Mouse (Mus musculus) hindbrain, embryonic 13.5 days (tissue): Measurements from ENCODE around the gene Tmem145. TPM values are rescaled to one million over a fixed set of nuclear protein-coding genes. Genes with fewer than 3 reads are reported as not detected.
"Not testable (repeated sequence)": the region's sequence is repeated elsewhere in the genome, so short reads cannot be mapped to it uniquely, and the experiment has no call there.

Source experiments
- ATAC-seq: fragments of 200-750 bp; cut with Nextera tagmentation; 2 replicates; pipeline ENCODE4 v1.8.0; 2017; ENCODE audit warnings: moderate TSS enrichment; ENCODE audit not compliant: low FRiP score
- H3K27ac ChIP-seq: fragments of 300-500 bp; sonication (generic); 2 replicates; pipeline ENCODE4 v1.5.1; 2015; ENCODE audit warnings: inconsistent platforms, mild to moderate bottlenecking, moderate library complexity
- H3K27me3 ChIP-seq: fragments of 300-500 bp; sonication (generic); 2 replicates; pipeline ENCODE4 v1.6.1; 2015; ENCODE audit warnings: mild to moderate bottlenecking, inconsistent platforms
- H3K36me3 ChIP-seq: fragments of 300-500 bp; sonication (generic); 2 replicates; pipeline ENCODE4 v1.6.1; 2015; ENCODE audit warnings: mild to moderate bottlenecking, inconsistent platforms
- H3K4me1 ChIP-seq: fragments of 300-500 bp; sonication (generic); replicated peaks from 2 replicates; pipeline ENCODE4 v1.6.1; 2015; ENCODE audit warnings: inconsistent platforms
- H3K4me2 ChIP-seq: fragments of 300-500 bp; sonication (generic); 2 replicates; pipeline ENCODE4 v1.6.1; 2015; ENCODE audit warnings: inconsistent platforms, mild to moderate bottlenecking, moderate library complexity
- H3K4me3 ChIP-seq: fragments of 300-500 bp; sonication (generic); 2 replicates; pipeline ENCODE4 v1.5.1; 2015; ENCODE audit warnings: mild to moderate bottlenecking, inconsistent platforms
- H3K9ac ChIP-seq: fragments of 300-500 bp; sonication (generic); 2 replicates; pipeline ENCODE4 v1.6.1; 2015; ENCODE audit warnings: mild to moderate bottlenecking, inconsistent platforms
- H3K9me3 ChIP-seq: fragments of 300-500 bp; sonication (generic); 2 replicates; pipeline ENCODE4 v1.6.1; 2016; ENCODE audit warnings: inconsistent platforms
- WGBS: fragments of 180-500 bp; shearing (Covaris S2); methylation state at CpG from one replicate; pipeline ENCODE4 v1.1.7; 2015; 5-methylcytosine and 5-hydroxymethylcytosine counted together
- polyA plus RNA-seq: library from polyadenylated mRNA; unstranded; fragments of >200 nt; fragmentation: Nextera tagmentation; extraction: Ambion mirVana; gene quantifications from 2 replicates; pipeline ENCODE4 v1.2.1, GENCODE M21; 2015

The Tmem145 gene
- polyA plus RNA-seq, 1 experiment from 2014 or later, result 49.5 TPM

GRCm38 (mm10) chr7:25317446-25317999 is 11.6 kb downstream of the Tmem145 start:
- peaks cover 31% of the 10 kb centered on the region for H3K27me3 ChIP-seq
- peak overlapping the region; percentile 100 for H3K4me2 ChIP-seq
- ATAC-seq, result no peak
- 11% methylated on average over 21 of the region's 21 CpGs for WGBS
- H3K9me3 ChIP-seq, result no peaks in the 10 kb centered on the region
- peak overlapping the region; percentile 74 for H3K4me3 ChIP-seq
- H3K27ac ChIP-seq, result peak overlapping the region; percentile 93
- peak overlapping the region; percentile 96 for H3K9ac ChIP-seq
- peaks cover 6% of the 10 kb centered on the region; the same call in 1 of the 2 replicates for H3K36me3 ChIP-seq
- peaks cover 53% of the 10 kb centered on the region for H3K4me1 ChIP-seq

- Histone ChIP-seq H3K36me3 (peaks cover 7% of the 10 kb centered on the region), H3K4me3 (no peak overlapping the region), H3K9me3 (no peaks in the 10 kb centered on the region), H3K27me3 (no peaks in the 10 kb centered on the region), H3K4me1 (peaks cover 34% of the 10 kb centered on the region), H3K4me2 (peak overlapping the region; percentile 19; the same call in 1 of the 2 replicates), H3K27ac (peak overlapping the region; percentile 61), H3K9ac (peak overlapping the region; percentile 3; the same call in 1 of the 2 replicates)
- no peak for ATAC-seq
- WGBS, result 6% methylated on average over 6 of the region's 6 CpGs
Observed at GRCm38 (mm10) chr7:25322058-25322484, 16.2 kb downstream of the Tmem145 start.

- H3K4me3 ChIP-seq, result no peak overlapping the region
- ATAC-seq, result no peak
- no peak overlapping the region for H3K4me2 ChIP-seq
- no peak overlapping the region; the same call in 1 of the 2 replicates for H3K27ac ChIP-seq
- no peaks in the 10 kb centered on the region for H3K27me3 ChIP-seq
- peaks cover 16% of the 10 kb centered on the region for H3K36me3 ChIP-seq
- H3K9ac ChIP-seq, result no peak overlapping the region
- H3K9me3 ChIP-seq, result no peaks in the 10 kb centered on the region
- 84% methylated on average over 2 of the region's 2 CpGs for WGBS
- peaks cover 24% of the 10 kb centered on the region for H3K4me1 ChIP-seq
Observed at GRCm38 (mm10) chr7:25323219-25323618, 17.3 kb downstream of the Tmem145 start.

GRCm38 (mm10) chr7:25325431-25325830 is 19.5 kb downstream of the Tmem145 start:
- not testable (repeated sequence) for H3K9me3 ChIP-seq, H3K9ac ChIP-seq, H3K27ac ChIP-seq, ATAC-seq, H3K4me3 ChIP-seq, H3K4me2 ChIP-seq, H3K27me3 ChIP-seq
- H3K36me3 ChIP-seq, result peaks cover 33% of the 10 kb centered on the region
- peaks cover 14% of the 10 kb centered on the region for H3K4me1 ChIP-seq
- WGBS, result 93% methylated on average over 6 of the region's 6 CpGs

- Histone ChIP-seq H3K27ac (no peak overlapping the region), H3K9ac (no peak overlapping the region), H3K4me2 (no peak overlapping the region), H3K4me1 (peaks cover 10% of the 10 kb centered on the region), H3K36me3 (peaks cover 41% of the 10 kb centered on the region), H3K4me3 (no peak overlapping the region), H3K27me3 (no peaks in the 10 kb centered on the region), H3K9me3 (no peaks in the 10 kb centered on the region)
- WGBS, result 92% methylated on average over 8 of the region's 8 CpGs
- ATAC-seq, result no peak
Observed at GRCm38 (mm10) chr7:25326233-25326632, 20.3 kb downstream of the Tmem145 start.

GRCm38 (mm10) chr7:25333596-25334307 is 27.8 kb downstream of the Tmem145 start:
- no peak overlapping the region for H3K4me3 ChIP-seq
- no peak overlapping the region for H3K27ac ChIP-seq
- 0 out of 2 replicates have a peak, but pooled peaks cover 2% of the 10 kb centered on the region for H3K4me1 ChIP-seq
- ATAC-seq, result 0 out of 2 replicates have a peak, but pooled peaks have one; percentile 39
- H3K27me3 ChIP-seq, result no peaks in the 10 kb centered on the region
- no peaks in the 10 kb centered on the region for H3K9me3 ChIP-seq
- H3K4me2 ChIP-seq, result no peak overlapping the region
- no peak overlapping the region for H3K9ac ChIP-seq
- H3K36me3 ChIP-seq, result peaks cover 80% of the 10 kb centered on the region
- WGBS, result 38% methylated on average over 16 of the region's 16 CpGs

- Histone ChIP-seq H3K4me1 (0 out of 2 replicates have a peak, but pooled peaks cover 2% of the 10 kb centered on the region), H3K9ac (no peak overlapping the region), H3K4me3 (no peak overlapping the region), H3K27me3 (no peaks in the 10 kb centered on the region), H3K4me2 (no peak overlapping the region), H3K36me3 (peaks cover 84% of the 10 kb centered on the region), H3K9me3 (no peaks in the 10 kb centered on the region), H3K27ac (no peak overlapping the region)
- WGBS, result 84% methylated on average over 12 of the region's 12 CpGs
- 0 out of 2 replicates have a peak, but pooled peaks have one; percentile 7 for ATAC-seq
Observed at GRCm38 (mm10) chr7:25334472-25334871, 28.6 kb downstream of the Tmem145 start.

GRCm38 (mm10) chr7:25339329-25339728 is 33.4 kb downstream of the Tmem145 start:
- ATAC-seq, result no peak
- Histone ChIP-seq H3K36me3 (peaks cover 91% of the 10 kb centered on the region), H3K27me3 (no peaks in the 10 kb centered on the region), H3K9ac (peak overlapping the region; percentile 19; the same call in 1 of the 2 replicates), H3K4me1 (peaks cover 8% of the 10 kb centered on the region), H3K4me3 (no peak overlapping the region), H3K27ac (no peak overlapping the region), H3K4me2 (no peak overlapping the region), H3K9me3 (no peaks in the 10 kb centered on the region)
- 92% methylated on average over 9 of the region's 9 CpGs for WGBS

GRCm38 (mm10) chr7:25341000-25341784 is 35.3 kb downstream of the Tmem145 start:
- Histone ChIP-seq H3K4me3 (no peak overlapping the region), H3K9me3 (no peaks in the 10 kb centered on the region), H3K27ac (no peak overlapping the region), H3K9ac (no peak overlapping the region), H3K4me2 (no peak overlapping the region), H3K27me3 (no peaks in the 10 kb centered on the region), H3K4me1 (peaks cover 8% of the 10 kb centered on the region), H3K36me3 (peaks cover 91% of the 10 kb centered on the region)
- WGBS, result 72% methylated on average over 20 of the region's 20 CpGs
- peak; percentile 23; the same call in 1 of the 2 replicates for ATAC-seq

- WGBS, result 97% methylated on average over 8 of the region's 8 CpGs
- Histone ChIP-seq H3K4me2 (no peak overlapping the region), H3K9me3 (0 out of 2 replicates have a peak, but pooled peaks cover 10% of the 10 kb centered on the region), H3K27ac (no peak overlapping the region), H3K9ac (no peak overlapping the region), H3K36me3 (peaks cover 99% of the 10 kb centered on the region), H3K4me3 (no peak overlapping the region), H3K27me3 (no peaks in the 10 kb centered on the region), H3K4me1 (no peaks in the 10 kb centered on the region)
- ATAC-seq, result no peak
Observed at GRCm38 (mm10) chr7:25348861-25349260, 43.0 kb downstream of the Tmem145 start.

- 37% methylated on average over 19 of the region's 19 CpGs for WGBS
- H3K27ac ChIP-seq, result peak overlapping the region; percentile 67
- peak overlapping the region; percentile 43; the same call in 1 of the 2 replicates for H3K9ac ChIP-seq
- peak overlapping the region; percentile 15; the same call in 1 of the 2 replicates for H3K4me2 ChIP-seq
- ATAC-seq, result peak; percentile 76
- peaks cover 17% of the 10 kb centered on the region for H3K4me1 ChIP-seq
- no peak overlapping the region for H3K4me3 ChIP-seq
- H3K27me3 ChIP-seq, result no peaks in the 10 kb centered on the region
- H3K9me3 ChIP-seq, result no peaks in the 10 kb centered on the region
- H3K36me3 ChIP-seq, result peaks cover 90% of the 10 kb centered on the region
Observed at GRCm38 (mm10) chr7:25358721-25359206, 52.9 kb downstream of the Tmem145 start.

- Histone ChIP-seq H3K4me2 (no peak overlapping the region), H3K36me3 (peaks cover 60% of the 10 kb centered on the region), H3K9me3 (no peaks in the 10 kb centered on the region), H3K9ac (no peak overlapping the region), H3K27me3 (peaks cover 31% of the 10 kb centered on the region), H3K4me3 (no peak overlapping the region), H3K4me1 (peaks cover 48% of the 10 kb centered on the region), H3K27ac (no peak overlapping the region)
- WGBS, result 90% methylated on average over 19 of the region's 19 CpGs
- no peak for ATAC-seq
Observed at GRCm38 (mm10) chr7:25363151-25363550, 57.2 kb downstream of the Tmem145 start.
